Mouse (Mus musculus): ENCODE results near the gene Clasp1. TPM values are rescaled to one million over a fixed set of nuclear protein-coding genes. Genes with fewer than 3 reads are reported as not detected.

Clasp1 gene
- polyA plus RNA-seq, 1 experiment from 2014 or later = 98.6 TPM

DNA sequence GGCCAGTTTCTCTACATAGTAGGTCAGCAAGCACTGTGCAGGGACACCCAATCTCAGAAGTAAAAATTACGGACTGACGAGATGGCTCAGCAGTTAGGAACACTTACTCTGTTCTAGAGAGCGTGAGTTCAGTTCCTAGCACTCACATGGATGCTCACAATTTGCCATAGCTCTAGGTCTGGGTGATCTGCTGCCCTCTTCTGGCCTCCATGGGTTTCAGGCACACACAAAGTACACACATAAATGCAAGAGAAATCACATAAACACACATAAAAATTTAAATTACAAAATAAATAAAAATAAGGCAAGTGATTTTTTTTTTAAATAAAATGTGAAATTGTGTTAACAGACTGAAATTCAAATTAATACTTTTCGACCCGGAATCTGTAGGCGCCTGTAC is 77.2 kb downstream of the Clasp1 start:
- peaks cover 20% of the 10 kb centered on the region for H3K36me3 ChIP-seq (ENCODE audit: control insufficient read depth, insufficient read depth, low read length)
- no peak overlapping the region for H3K9ac ChIP-seq (ENCODE audit: low read length)
- H3K4me3 ChIP-seq (ENCODE audit: low read depth, low read length) = no peak overlapping the region
- H3K9me3 ChIP-seq (ENCODE audit: control insufficient read depth, low read length) = no peaks in the 10 kb centered on the region
- H3K27me3 ChIP-seq (ENCODE audit: control insufficient read depth, insufficient read depth, low read length) = no peaks in the 10 kb centered on the region
- 95% methylated on average over 6 of the region's 6 CpGs for WGBS
- no peak for ATAC-seq (ENCODE audit: insufficient read depth, low FRiP score, low TSS enrichment)
- no peak overlapping the region for H3K27ac ChIP-seq (ENCODE audit: low read depth, low read length)
- H3K4me1 ChIP-seq (ENCODE audit: control insufficient read depth, insufficient read depth, low read length) = no peaks in the 10 kb centered on the region
- H3K4me2 ChIP-seq (ENCODE audit: low read depth) = no peak overlapping the region
- no peak for DNase-seq (ENCODE audit: low spot score)

DNA sequence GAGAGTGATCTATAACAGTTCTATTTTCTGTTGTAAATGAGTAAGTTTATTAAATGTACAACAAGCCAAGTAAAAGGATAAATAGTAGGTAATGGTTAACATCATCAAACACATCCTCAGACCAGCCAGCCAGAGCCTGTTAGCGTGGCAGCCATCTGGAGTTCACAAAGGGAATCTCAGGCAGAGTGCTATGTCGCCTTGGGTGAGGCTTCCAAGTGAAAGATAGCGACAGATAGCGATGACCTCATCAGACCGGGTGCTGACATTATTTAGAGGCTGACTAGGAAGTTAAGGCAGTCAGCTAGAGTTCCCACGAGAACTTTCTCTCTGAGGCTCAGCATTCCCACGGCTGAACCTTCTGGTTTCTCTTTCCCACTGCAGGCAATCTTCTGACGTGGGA is 83.5 kb downstream of the Clasp1 start:
- H3K4me1 ChIP-seq (ENCODE audit: control insufficient read depth, insufficient read depth, low read length) = no peaks in the 10 kb centered on the region
- no peak overlapping the region for H3K4me3 ChIP-seq (ENCODE audit: low read depth, low read length)
- 88% methylated on average over 8 of the region's 8 CpGs for WGBS
- H3K9me3 ChIP-seq (ENCODE audit: control insufficient read depth, low read length) = no peaks in the 10 kb centered on the region
- no peak overlapping the region for H3K4me2 ChIP-seq (ENCODE audit: low read depth)
- H3K9ac ChIP-seq (ENCODE audit: low read length) = no peak overlapping the region
- no peak for DNase-seq (ENCODE audit: low spot score)
- H3K27ac ChIP-seq (ENCODE audit: low read depth, low read length) = no peak overlapping the region
- no peak for ATAC-seq (ENCODE audit: insufficient read depth, low FRiP score, low TSS enrichment)
- H3K36me3 ChIP-seq (ENCODE audit: control insufficient read depth, insufficient read depth, low read length) = peaks cover 5% of the 10 kb centered on the region
- H3K27me3 ChIP-seq (ENCODE audit: control insufficient read depth, insufficient read depth, low read length) = no peaks in the 10 kb centered on the region

DNA sequence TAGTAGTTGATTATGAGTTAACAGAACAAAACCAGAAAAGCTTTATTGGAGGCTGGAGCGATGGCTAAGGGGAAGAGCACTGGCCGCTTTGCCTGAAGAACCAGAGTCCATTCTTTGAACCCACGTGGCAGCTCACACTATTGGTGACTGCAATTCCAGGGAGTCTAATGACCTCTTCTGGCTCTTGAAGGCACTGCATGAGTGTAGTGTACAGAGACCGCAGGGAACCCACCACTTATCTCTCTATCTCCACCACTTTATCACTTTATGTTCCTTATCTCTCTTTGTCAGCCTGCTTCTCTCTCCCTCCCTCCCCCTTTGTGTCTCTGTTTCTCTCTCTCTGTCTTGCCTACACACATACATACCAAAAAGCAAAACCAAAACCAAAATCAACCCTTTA is 88.1 kb downstream of the Clasp1 start:
- H3K9me3 ChIP-seq (ENCODE audit: control insufficient read depth, low read length) = no peaks in the 10 kb centered on the region
- ATAC-seq (ENCODE audit: insufficient read depth, low FRiP score, low TSS enrichment) (0 out of 2 replicates have a peak, but pooled peaks have one; percentile 46), DNase-seq (ENCODE audit: low spot score) (no peak)
- H3K4me2 ChIP-seq (ENCODE audit: low read depth) = no peak overlapping the region
- H3K4me3 ChIP-seq (ENCODE audit: low read depth, low read length) = no peak overlapping the region
- no peak overlapping the region for H3K27ac ChIP-seq (ENCODE audit: low read depth, low read length)
- WGBS = 57% methylated on average over 4 of the region's 4 CpGs
- no peaks in the 10 kb centered on the region for H3K4me1 ChIP-seq (ENCODE audit: control insufficient read depth, insufficient read depth, low read length)
- H3K27me3 ChIP-seq (ENCODE audit: control insufficient read depth, insufficient read depth, low read length) = no peaks in the 10 kb centered on the region
- H3K36me3 ChIP-seq (ENCODE audit: control insufficient read depth, insufficient read depth, low read length) = peaks cover 3% of the 10 kb centered on the region; the same call in 1 of the 2 replicates
- no peak overlapping the region for H3K9ac ChIP-seq (ENCODE audit: low read length)

DNA sequence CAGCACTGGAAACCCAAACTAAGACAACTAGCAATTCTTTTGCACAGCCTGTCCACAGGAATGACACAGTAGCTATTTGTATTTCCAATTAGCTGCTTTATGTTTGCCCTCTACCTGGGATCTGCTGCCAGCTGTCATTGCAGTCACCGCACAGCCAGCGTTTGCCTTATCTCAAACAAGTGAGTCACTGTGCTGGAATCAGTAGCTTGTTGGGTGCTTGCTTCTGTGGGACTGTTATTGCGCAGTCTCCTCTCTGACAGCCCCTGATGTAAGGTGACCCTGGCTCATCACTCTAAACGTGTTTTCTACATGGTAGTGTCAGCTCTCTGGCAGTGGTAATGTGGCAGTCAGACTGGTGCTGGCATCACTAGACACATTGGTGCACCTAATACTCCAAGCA is 90.4 kb downstream of the Clasp1 start:
- ATAC-seq (ENCODE audit: insufficient read depth, low FRiP score, low TSS enrichment) (no peak), DNase-seq (ENCODE audit: low spot score) (no peak)
- Histone ChIP-seq H3K27ac (ENCODE audit: low read depth, low read length) (no peak overlapping the region), H3K4me1 (ENCODE audit: control insufficient read depth, insufficient read depth, low read length) (no peaks in the 10 kb centered on the region), H3K9ac (ENCODE audit: low read length) (no peak overlapping the region), H3K4me3 (ENCODE audit: low read depth, low read length) (no peak overlapping the region), H3K9me3 (ENCODE audit: control insufficient read depth, low read length) (no peaks in the 10 kb centered on the region), H3K36me3 (ENCODE audit: control insufficient read depth, insufficient read depth, low read length) (no peaks in the 10 kb centered on the region), H3K27me3 (ENCODE audit: control insufficient read depth, insufficient read depth, low read length) (no peaks in the 10 kb centered on the region), H3K4me2 (ENCODE audit: low read depth) (no peak overlapping the region)
- 89% methylated on average over 4 of the region's 4 CpGs for WGBS

DNA sequence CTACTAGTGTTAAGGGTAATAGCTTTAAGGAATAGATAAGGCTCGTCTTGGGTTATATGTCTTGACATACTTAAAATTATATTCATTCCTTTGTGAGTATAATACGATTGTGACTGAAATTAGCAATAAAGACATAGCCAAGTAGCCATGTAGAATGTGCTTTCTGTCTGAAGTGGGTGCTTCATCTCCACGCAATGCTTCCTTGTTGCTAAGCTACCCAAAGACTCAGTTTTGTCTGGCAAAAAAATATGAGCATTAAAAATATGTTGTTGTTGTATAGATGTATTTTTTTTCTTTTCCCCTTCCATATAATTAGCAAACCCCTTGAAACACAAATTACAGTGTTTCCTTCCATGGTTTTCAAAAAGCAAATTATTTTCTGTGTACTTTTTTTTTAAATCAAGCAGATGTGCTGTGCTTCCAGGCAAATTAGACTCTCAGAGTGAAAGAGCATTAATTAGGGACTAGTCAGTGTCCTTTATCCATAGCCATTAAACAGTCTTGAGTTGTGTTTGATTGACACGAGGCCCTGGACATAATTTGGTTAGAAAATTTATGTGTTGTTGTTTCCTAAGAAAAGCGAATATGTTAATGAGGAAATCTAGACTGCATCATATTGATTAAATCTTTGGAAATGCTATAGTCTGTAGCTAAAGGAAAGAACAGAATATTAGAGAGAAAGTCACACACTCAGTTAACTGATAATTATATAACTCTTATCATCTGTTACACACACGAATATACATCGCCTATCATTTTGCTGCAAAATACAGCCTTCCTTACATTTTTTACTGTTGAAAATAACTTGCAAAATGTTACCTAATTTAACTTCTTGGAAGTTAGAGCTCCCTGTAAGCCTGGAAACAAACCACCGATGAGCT is 91.9 kb downstream of the Clasp1 start:
- Histone ChIP-seq H3K4me3 (ENCODE audit: low read depth, low read length) (no peak overlapping the region), H3K9ac (ENCODE audit: low read length) (no peak overlapping the region), H3K4me1 (ENCODE audit: control insufficient read depth, insufficient read depth, low read length) (no peaks in the 10 kb centered on the region), H3K4me2 (ENCODE audit: low read depth) (no peak overlapping the region), H3K27me3 (ENCODE audit: control insufficient read depth, insufficient read depth, low read length) (no peaks in the 10 kb centered on the region), H3K36me3 (ENCODE audit: control insufficient read depth, insufficient read depth, low read length) (no peaks in the 10 kb centered on the region), H3K27ac (ENCODE audit: low read depth, low read length) (no peak overlapping the region), H3K9me3 (ENCODE audit: control insufficient read depth, low read length) (no peaks in the 10 kb centered on the region)
- ATAC-seq (ENCODE audit: insufficient read depth, low FRiP score, low TSS enrichment) (no peak), DNase-seq (ENCODE audit: low spot score) (no peak)
- 87% methylated on average over 8 of the region's 8 CpGs for WGBS

DNA sequence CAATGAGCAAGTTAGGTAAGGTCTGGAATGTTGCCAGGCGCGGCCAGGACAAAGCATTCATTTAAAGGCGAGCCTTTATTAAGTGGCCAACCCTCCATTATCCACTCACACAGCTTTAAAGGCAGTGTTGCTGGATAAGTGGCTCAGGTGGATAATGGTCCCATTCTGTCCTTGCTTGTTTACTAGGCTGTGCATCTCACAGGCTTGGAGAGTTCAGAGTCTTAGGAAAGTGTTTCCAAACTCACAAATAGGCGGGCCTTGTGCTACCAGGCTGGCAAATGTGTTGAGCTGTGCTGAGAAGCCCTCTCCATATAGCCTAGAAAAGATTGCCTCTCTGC is 92.5 kb downstream of the Clasp1 start:
- Histone ChIP-seq H3K9me3 (ENCODE audit: control insufficient read depth, low read length) (no peaks in the 10 kb centered on the region), H3K27me3 (ENCODE audit: control insufficient read depth, insufficient read depth, low read length) (no peaks in the 10 kb centered on the region), H3K4me1 (ENCODE audit: control insufficient read depth, insufficient read depth, low read length) (no peaks in the 10 kb centered on the region), H3K4me2 (ENCODE audit: low read depth) (no peak overlapping the region), H3K4me3 (ENCODE audit: low read depth, low read length) (no peak overlapping the region), H3K36me3 (ENCODE audit: control insufficient read depth, insufficient read depth, low read length) (no peaks in the 10 kb centered on the region), H3K9ac (ENCODE audit: low read length) (no peak overlapping the region), H3K27ac (ENCODE audit: low read depth, low read length) (no peak overlapping the region)
- no peak for DNase-seq (ENCODE audit: low spot score)
- no peak for ATAC-seq (ENCODE audit: insufficient read depth, low FRiP score, low TSS enrichment)
- WGBS = 74% methylated on average over 4 of the region's 4 CpGs

DNA sequence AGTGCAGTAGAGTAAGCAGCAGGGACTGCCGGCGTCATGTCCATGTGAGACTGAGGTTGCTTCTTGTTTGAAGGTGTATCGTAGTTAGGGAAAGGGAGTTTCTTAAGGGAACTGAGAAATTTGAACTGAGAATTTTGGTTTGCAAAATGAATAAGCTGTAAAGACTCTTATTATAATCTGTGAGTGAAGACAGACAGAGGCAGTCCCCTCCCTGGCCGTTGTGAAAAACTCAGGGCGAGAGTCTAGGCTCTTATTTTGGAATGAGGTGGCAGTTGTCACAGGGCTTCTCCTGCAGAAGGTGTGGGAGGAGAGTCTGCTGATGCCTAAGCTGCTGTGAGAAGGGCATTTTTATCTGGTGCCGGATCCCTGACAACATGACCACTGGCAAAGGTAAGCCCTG is 92.8 kb downstream of the Clasp1 start:
- ATAC-seq (ENCODE audit: insufficient read depth, low FRiP score, low TSS enrichment) (no peak), DNase-seq (ENCODE audit: low spot score) (no peak)
- Histone ChIP-seq H3K9ac (ENCODE audit: low read length) (no peak overlapping the region), H3K27ac (ENCODE audit: low read depth, low read length) (no peak overlapping the region), H3K36me3 (ENCODE audit: control insufficient read depth, insufficient read depth, low read length) (no peaks in the 10 kb centered on the region), H3K4me2 (ENCODE audit: low read depth) (no peak overlapping the region), H3K27me3 (ENCODE audit: control insufficient read depth, insufficient read depth, low read length) (no peaks in the 10 kb centered on the region), H3K4me3 (ENCODE audit: low read depth, low read length) (no peak overlapping the region), H3K4me1 (ENCODE audit: control insufficient read depth, insufficient read depth, low read length) (no peaks in the 10 kb centered on the region), H3K9me3 (ENCODE audit: control insufficient read depth, low read length) (no peaks in the 10 kb centered on the region)
- WGBS = 94% methylated on average over 6 of the region's 6 CpGs

DNA sequence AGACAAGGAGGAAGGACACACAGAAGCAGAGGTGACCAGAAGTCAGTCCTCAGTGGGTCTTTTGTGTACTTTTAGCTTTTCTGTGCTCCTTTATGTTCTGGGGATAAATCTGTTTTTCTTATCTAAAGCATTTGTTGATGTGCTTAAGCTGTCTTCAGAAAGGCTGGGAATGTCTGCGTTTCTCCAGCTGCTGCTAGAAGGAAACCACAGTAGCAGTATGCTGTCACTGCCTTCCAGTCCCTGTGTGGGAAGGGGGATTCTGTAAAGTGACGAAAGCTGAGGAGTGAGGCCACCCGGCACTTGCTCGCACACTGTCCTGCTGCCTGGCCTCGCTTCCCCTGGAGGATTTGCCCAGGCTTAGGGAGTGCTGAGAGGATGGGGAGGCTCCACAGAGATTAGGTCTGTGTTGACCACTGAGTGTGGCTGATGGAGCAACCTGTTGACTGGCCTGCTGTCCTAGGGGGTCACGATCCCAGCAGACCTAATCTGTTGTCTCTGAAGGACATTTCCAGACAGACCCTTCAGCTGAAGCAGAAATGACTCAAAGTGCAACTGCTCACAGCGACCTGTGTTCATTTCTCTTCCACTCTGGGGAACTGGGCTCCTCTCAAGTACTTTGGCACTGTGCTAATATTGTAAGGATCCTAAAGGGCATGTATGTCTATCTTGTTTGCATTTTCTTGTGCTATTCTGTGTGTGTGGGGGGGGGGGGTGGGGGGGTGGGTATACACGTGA is 93.6 kb downstream of the Clasp1 start:
- no peak for DNase-seq (ENCODE audit: low spot score)
- Histone ChIP-seq H3K27me3 (ENCODE audit: control insufficient read depth, insufficient read depth, low read length) (no peaks in the 10 kb centered on the region), H3K4me3 (ENCODE audit: low read depth, low read length) (no peak overlapping the region), H3K4me2 (ENCODE audit: low read depth) (no peak overlapping the region), H3K36me3 (ENCODE audit: control insufficient read depth, insufficient read depth, low read length) (no peaks in the 10 kb centered on the region), H3K9me3 (ENCODE audit: control insufficient read depth, low read length) (no peaks in the 10 kb centered on the region), H3K9ac (ENCODE audit: low read length) (no peak overlapping the region), H3K27ac (ENCODE audit: low read depth, low read length) (no peak overlapping the region), H3K4me1 (ENCODE audit: control insufficient read depth, insufficient read depth, low read length) (no peaks in the 10 kb centered on the region)
- WGBS = 85% methylated on average over 8 of the region's 8 CpGs
- no peak for ATAC-seq (ENCODE audit: insufficient read depth, low FRiP score, low TSS enrichment)

All from neural tube, embryonic 11.5 days (tissue).